Mouse (Mus musculus) embryonic facial prominence, embryonic 14.5 days (tissue): ENCODE results near the gene 4933402D24Rik. TPM values are rescaled to one million over a fixed set of nuclear protein-coding genes. Genes with fewer than 3 reads are reported as not detected.

Experiments used
- ATAC-seq: fragments of 200-750 bp; cut with Nextera tagmentation; 2 replicates; pipeline ENCODE4 v1.8.0; 2017; ENCODE audit warnings: low read depth, moderate number of reproducible peaks, moderate TSS enrichment
- DNase-seq: peaks from one replicate; pipeline ENCODE4 v3.0.0-alpha.2; 2015; ENCODE audit warnings: low spot score
- H3K27ac ChIP-seq: fragments of 300-500 bp; sonication (generic); replicated peaks from 2 replicates; pipeline ENCODE4 v1.5.1; 2014; ENCODE audit warnings: low read depth, mild to moderate bottlenecking, low read length, moderate library complexity
- H3K27me3 ChIP-seq: fragments of 300-500 bp; sonication (generic); replicated peaks from 2 replicates; pipeline ENCODE4 v1.6.1; 2014; ENCODE audit warnings: low read length; ENCODE audit not compliant: control insufficient read depth, insufficient read depth
- H3K36me3 ChIP-seq: fragments of 300-500 bp; sonication (generic); 2 replicates; pipeline ENCODE4 v1.6.1; 2014; ENCODE audit warnings: low read length, mixed read lengths; ENCODE audit not compliant: control insufficient read depth, insufficient read depth
- H3K4me1 ChIP-seq: fragments of 300-500 bp; sonication (generic); 2 replicates; pipeline ENCODE4 v1.6.1; 2014; ENCODE audit warnings: antibody characterized with exemption, low read length; ENCODE audit not compliant: control insufficient read depth, insufficient read depth
- H3K4me2 ChIP-seq: fragments of 300-500 bp; sonication (generic); 2 replicates; pipeline ENCODE4 v1.6.1; 2014; ENCODE audit warnings: low read depth, mild to moderate bottlenecking, low read length, moderate library complexity, mixed read lengths
- H3K4me3 ChIP-seq: fragments of 300-500 bp; sonication (generic); 2 replicates; pipeline ENCODE4 v1.5.1; 2014; ENCODE audit warnings: low read depth, mild to moderate bottlenecking, low read length
- H3K9ac ChIP-seq: fragments of 300-500 bp; sonication (generic); 2 replicates; pipeline ENCODE4 v1.6.1; 2014; ENCODE audit warnings: low read depth, mild to moderate bottlenecking, low read length, moderate library complexity, mixed read lengths
- H3K9me3 ChIP-seq: fragments of 300-500 bp; sonication (generic); 2 replicates; pipeline ENCODE4 v1.6.1; 2016; ENCODE audit warnings: low read length; ENCODE audit not compliant: control insufficient read depth
- WGBS: fragments of 180-500 bp; shearing (Covaris S2); extraction: QIAGEN DNeasy Blood & Tissue Kit; methylation state at CpG from one replicate; pipeline ENCODE4 v1.1.7; 2014; 5-methylcytosine and 5-hydroxymethylcytosine counted together
- polyA plus RNA-seq: library from polyadenylated mRNA; unstranded; fragments of >200 nt; fragmentation: Nextera tagmentation; extraction: Ambion mirVana; gene quantifications from 2 replicates; pipeline ENCODE4 v1.2.1, GENCODE M21; 2014

4933402D24Rik gene
- polyA plus RNA-seq, 1 experiment from 2014 or later: 0.43 TPM

DNA sequence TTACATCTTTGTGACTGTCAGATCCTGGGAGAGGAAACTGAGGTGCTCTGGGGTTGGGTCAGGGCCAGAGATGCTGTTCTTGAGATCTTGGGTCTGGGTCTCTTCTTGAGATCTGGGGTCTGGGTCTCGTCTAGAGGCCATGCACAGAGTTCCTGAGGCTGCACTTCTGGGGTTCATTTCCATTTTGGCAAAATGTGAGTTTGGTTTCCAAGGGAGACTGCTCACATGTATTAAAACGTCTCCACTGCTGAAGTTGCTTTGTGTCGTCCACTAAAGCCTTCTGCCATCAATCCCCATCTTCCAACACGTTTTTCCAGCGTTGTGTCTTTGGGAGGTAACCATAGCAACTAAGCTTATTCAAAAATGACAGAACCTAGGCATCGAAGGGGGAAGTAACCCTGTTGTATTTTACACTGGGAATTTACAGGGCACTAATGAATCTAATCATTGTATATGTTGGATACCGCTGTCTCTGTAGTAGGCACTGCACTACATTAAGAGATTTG is 5.1 kb downstream of the 4933402D24Rik start:
- Histone ChIP-seq H3K4me1 (peaks cover 20% of the 10 kb centered on the region), H3K36me3 (no peaks in the 10 kb centered on the region), H3K4me2 (no peak overlapping the region), H3K9me3 (no peaks in the 10 kb centered on the region), H3K27me3 (no peaks in the 10 kb centered on the region), H3K9ac (no peak overlapping the region), H3K27ac (peak overlapping the region; percentile 41; the same call in 1 of the 2 replicates), H3K4me3 (no peak overlapping the region)
- DNase-seq (no peak), ATAC-seq (no peak)
- 53% methylated on average over 7 of the region's 7 CpGs for WGBS

DNA sequence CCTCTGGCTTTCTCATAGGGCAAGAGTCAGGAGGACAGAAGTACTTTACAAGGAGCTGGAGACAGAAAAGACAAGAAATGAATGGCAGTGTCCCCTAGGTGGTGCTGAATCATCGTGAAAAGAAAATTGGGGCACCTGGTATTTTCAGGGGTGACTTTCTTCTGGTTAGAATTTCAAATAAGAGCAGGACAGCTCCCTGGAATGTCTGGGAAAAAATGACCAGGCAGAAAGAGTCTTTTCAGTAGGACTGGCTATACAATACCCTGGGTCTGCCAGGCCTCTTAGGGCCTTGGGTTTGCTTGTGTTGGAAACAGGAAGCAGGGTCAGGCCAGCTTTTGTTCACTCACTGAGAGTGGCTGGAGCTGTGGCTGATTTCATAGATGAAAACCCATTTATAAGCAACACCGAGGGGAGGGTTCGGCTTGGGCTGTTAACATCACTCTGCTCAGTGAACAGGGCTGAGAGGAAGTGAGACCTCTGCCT is 5.8 kb downstream of the 4933402D24Rik start:
- Histone ChIP-seq H3K36me3 (no peaks in the 10 kb centered on the region), H3K9me3 (no peaks in the 10 kb centered on the region), H3K27me3 (no peaks in the 10 kb centered on the region), H3K27ac (peak overlapping the region; percentile 41; the same call in 1 of the 2 replicates), H3K4me2 (no peak overlapping the region), H3K9ac (no peak overlapping the region), H3K4me3 (no peak overlapping the region), H3K4me1 (peaks cover 14% of the 10 kb centered on the region)
- 12% methylated on average over 3 of the region's 3 CpGs for WGBS
- peak; percentile 72 for DNase-seq
- peak; percentile 65 for ATAC-seq

DNA sequence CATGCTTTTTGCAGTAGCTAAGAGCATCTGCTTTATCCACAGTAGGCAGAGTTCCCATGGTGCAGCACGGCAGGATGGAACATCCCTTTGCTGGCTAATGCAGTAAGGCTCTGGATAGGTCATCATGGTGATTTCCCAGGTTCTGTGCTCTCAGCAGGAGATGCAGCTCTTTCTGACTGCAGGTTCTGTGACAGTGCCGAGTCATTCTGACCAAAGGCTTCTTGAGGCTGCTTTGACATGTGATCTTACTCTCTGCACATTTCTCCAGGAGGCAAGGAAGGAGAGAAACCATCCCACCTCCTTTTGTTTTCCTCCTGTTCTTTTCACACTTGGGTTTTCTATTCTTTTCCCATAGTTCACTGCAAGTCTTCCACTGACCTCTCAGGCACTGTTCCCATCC is 13.1 kb downstream of the 4933402D24Rik start:
- Histone ChIP-seq H3K27ac (no peak overlapping the region), H3K4me2 (no peak overlapping the region), H3K9me3 (no peaks in the 10 kb centered on the region), H3K4me3 (no peak overlapping the region), H3K36me3 (peaks cover 21% of the 10 kb centered on the region), H3K4me1 (no peaks in the 10 kb centered on the region), H3K9ac (no peak overlapping the region), H3K27me3 (no peaks in the 10 kb centered on the region)
- 58% methylated on average over 2 of the region's 2 CpGs for WGBS
- ATAC-seq (no peak), DNase-seq (no peak)

DNA sequence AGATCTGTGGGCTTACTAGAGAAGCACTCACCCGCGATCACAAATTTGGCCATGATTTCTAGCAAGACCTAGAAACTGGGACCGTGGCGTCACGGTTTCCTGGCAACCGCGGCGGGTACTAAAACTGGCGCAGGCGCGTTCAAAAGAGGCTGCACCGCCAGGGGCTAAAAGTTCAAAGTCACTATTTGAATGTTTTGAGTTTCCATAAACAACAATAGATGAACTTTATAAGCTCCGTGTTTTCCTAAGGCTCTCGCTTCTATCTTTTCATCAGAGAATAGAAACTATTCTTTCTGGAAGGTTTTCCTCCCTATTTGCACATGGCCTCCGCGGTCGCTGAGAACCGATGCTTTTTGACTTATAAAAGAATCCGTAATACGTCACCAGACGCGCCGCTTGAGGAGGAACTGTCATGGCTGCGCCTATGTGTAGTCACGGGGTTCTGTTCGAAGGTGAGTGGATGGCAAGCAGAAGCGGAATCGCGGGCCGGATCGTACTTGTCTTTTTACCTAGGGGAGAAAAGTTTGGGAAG is 38.8 kb downstream of the 4933402D24Rik start, which contains the start of the genes Mdh1b and Fastkd2:
Gene Mdh1b (minus strand): TSS at position 79 of the 532 bp plus-strand sequence.
Gene Fastkd2 (plus strand): TSS at position 375 of the 532 bp plus-strand sequence.
- Histone ChIP-seq H3K36me3 (0 out of 2 replicates have a peak, but pooled peaks cover 1% of the 10 kb centered on the region), H3K4me1 (peaks cover 13% of the 10 kb centered on the region), H3K4me2 (peak within 1 kb of the TSS; percentile 64), H3K9me3 (no peaks in the 10 kb centered on the region), H3K27ac (no peak within 1 kb of the TSS; the same call in 1 of the 2 replicates), H3K9ac (peak within 1 kb of the TSS; percentile 72), H3K27me3 (no peaks in the 10 kb centered on the region), H3K4me3 (peak within 1 kb of the TSS; percentile 69)
- ATAC-seq (peak; percentile 97), DNase-seq (peak; percentile 97)
- WGBS: under 1% methylated on average over 31 of the region's 31 CpGs

- DNase-seq (no peak), ATAC-seq (no peak; the same call in 1 of the 2 replicates)
- H3K27me3 ChIP-seq: no peaks in the 10 kb centered on the region
- peaks cover 13% of the 10 kb centered on the region for H3K4me1 ChIP-seq
- no peak overlapping the region for H3K27ac ChIP-seq
- no peaks in the 10 kb centered on the region for H3K36me3 ChIP-seq
- H3K4me3 ChIP-seq: peak overlapping the region; percentile 69
- whole genome bisulfite sequencing: 48% methylated on average over 8 of the region's 8 CpGs
- no peaks in the 10 kb centered on the region for H3K9me3 ChIP-seq
- H3K9ac ChIP-seq: peak overlapping the region; percentile 47; the same call in 1 of the 2 replicates
- H3K4me2 ChIP-seq: peak overlapping the region; percentile 64
These were observed 39.3 kb downstream of the 4933402D24Rik start for GRCm38 (mm10) chr1:63729796-63730195.

DNA sequence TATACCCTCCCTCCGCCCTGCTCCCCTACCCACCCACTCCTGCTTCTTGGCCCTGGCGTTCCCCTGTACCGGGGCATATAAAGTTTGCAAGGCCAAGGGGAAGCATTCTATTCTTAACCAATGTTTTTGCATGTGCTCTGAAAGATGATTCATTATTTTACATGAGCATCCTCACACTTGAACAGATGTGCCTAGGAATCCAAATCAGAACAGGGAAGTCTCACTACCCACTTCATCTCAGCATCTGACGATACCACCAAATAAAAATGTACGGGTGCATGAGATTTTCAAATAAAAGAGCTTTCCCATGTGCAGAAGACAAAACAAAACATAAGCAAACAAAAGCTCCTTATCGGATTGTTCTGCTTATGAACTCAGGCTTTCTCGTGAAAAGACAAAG is 48.9 kb downstream of the 4933402D24Rik start:
- WGBS: 81% methylated on average over 7 of the region's 7 CpGs
- no peak for ATAC-seq

GRCm38 (mm10) chr1:63708876-63709275 is 60.2 kb downstream of the 4933402D24Rik start:
- no peak overlapping the region for H3K4me3 ChIP-seq
- ATAC-seq (no peak), DNase-seq (no peak)
- no peak overlapping the region for H3K4me2 ChIP-seq
- no peaks in the 10 kb centered on the region for H3K4me1 ChIP-seq
- 54% methylated on average over 3 of the region's 3 CpGs for WGBS
- H3K9me3 ChIP-seq: no peaks in the 10 kb centered on the region
- no peaks in the 10 kb centered on the region for H3K27me3 ChIP-seq
- H3K9ac ChIP-seq: no peak overlapping the region
- no peak overlapping the region for H3K27ac ChIP-seq
- H3K36me3 ChIP-seq: no peaks in the 10 kb centered on the region

More for the DNA sequence above, 48.9 kb downstream of the 4933402D24Rik start:
- H3K9me3 ChIP-seq: no peaks in the 10 kb centered on the region
- no peak overlapping the region for H3K4me3 ChIP-seq
- no peak overlapping the region for H3K27ac ChIP-seq
- no peak for DNase-seq
- H3K27me3 ChIP-seq: no peaks in the 10 kb centered on the region
- H3K4me2 ChIP-seq: no peak overlapping the region
- no peak overlapping the region for H3K9ac ChIP-seq
- H3K4me1 ChIP-seq: no peaks in the 10 kb centered on the region
- H3K36me3 ChIP-seq: no peaks in the 10 kb centered on the region

- Histone ChIP-seq H3K4me3 (no peak overlapping the region), H3K4me1 (no peaks in the 10 kb centered on the region), H3K9ac (no peak overlapping the region), H3K27ac (no peak overlapping the region), H3K27me3 (no peaks in the 10 kb centered on the region), H3K36me3 (no peaks in the 10 kb centered on the region), H3K4me2 (0 out of 2 replicates have a peak overlapping the region, but pooled peaks have one; percentile 3), H3K9me3 (no peaks in the 10 kb centered on the region)
- DNase-seq: peak; percentile 18
- ATAC-seq: peak; percentile 65; the same call in 1 of the 2 replicates
- WGBS: 52% methylated on average over 5 of the region's 5 CpGs
These were observed 63.3 kb downstream of the 4933402D24Rik start for GRCm38 (mm10) chr1:63705733-63706132.
